Mouse (Mus musculus): ENCODE results near the gene Cdc20b. TPM values are rescaled to one million over a fixed set of nuclear protein-coding genes. Genes with fewer than 3 reads are reported as not detected.

The Cdc20b gene
- polyA plus RNA-seq, 1 experiment = not detected

DNA sequence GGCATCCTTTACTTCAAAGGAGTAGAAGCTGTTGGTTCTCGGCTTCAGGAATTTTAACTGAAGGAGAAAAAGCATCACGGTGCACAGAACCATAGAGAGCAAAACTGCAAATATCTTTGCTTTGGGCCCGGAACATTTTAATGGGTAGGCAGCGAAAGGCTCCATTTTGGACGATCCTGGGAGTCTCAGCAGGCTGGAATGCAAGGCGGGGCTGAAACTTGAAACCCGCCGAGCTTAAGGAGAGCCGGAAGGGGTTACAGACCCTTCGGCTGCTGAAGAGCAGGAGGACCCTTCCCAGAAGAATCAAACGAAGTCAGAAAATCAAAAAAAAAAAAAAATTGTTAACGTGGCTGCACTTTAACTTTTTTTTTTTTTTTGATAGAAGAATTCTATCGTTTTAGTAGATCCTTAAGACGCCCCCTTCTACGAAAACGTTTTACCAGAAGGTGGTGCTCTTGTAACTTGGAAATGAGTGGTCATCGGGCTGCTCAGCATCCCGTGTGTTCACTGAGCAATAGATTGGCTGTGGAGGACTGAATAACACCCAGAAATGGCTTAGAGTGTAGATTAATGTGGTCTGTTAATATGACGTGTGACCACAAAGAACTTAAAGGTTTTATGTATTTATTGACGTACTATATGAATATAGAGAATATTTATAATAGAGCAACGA is 11.4 kb downstream of the Cdc20b start, which contains the start of gene Gpx8:
Gene Gpx8, minus strand, starts transcription at position 200 of the 673 bp plus-strand sequence.
- Histone ChIP-seq H3K27me3 (replicated peaks) (peaks cover 15% of the 10 kb centered on the region), H3K9me3 (no peaks in the 10 kb centered on the region), H3K36me3 (replicated peaks; ENCODE audit: low read length) (no peaks in the 10 kb centered on the region), H3K4me1 (peaks cover 23% of the 10 kb centered on the region), H3K4me3 (replicated peaks) (peak within 1 kb of the TSS; percentile 87)
- TF ChIP-seq FLI1 (IDR thresholded peaks at IDR 0.05; ENCODE audit: low read length) = no peak

DNA sequence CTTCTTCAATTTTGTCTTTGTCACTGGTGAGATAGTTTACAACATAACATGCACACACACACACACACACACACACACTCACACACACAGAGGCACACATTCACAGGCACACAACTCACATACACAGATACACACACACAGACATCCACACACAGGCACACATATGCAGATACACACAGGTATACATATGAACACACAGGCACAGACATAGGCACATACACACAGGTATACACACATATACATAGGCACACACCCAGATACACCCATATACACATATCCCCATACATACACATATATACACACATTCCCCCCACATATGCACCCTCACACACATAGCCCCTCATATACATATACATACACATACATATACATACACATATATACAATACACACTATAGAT is 12.1 kb downstream of the Cdc20b start:
- TF ChIP-seq GATA1 (IDR thresholded peaks at IDR 0.05; ENCODE audit: borderline replicate concordance, low read length) = no peak
- no peak for TF ChIP-seq FLI1 (IDR thresholded peaks at IDR 0.05; ENCODE audit: low read length)
- Histone ChIP-seq H3K27me3 (replicated peaks) (peaks cover 10% of the 10 kb centered on the region), H3K36me3 (replicated peaks; ENCODE audit: low read length) (no peaks in the 10 kb centered on the region), H3K9me3 (no peaks in the 10 kb centered on the region), H3K4me3 (replicated peaks) (no peak overlapping the region), H3K4me1 (peaks cover 23% of the 10 kb centered on the region)

DNA sequence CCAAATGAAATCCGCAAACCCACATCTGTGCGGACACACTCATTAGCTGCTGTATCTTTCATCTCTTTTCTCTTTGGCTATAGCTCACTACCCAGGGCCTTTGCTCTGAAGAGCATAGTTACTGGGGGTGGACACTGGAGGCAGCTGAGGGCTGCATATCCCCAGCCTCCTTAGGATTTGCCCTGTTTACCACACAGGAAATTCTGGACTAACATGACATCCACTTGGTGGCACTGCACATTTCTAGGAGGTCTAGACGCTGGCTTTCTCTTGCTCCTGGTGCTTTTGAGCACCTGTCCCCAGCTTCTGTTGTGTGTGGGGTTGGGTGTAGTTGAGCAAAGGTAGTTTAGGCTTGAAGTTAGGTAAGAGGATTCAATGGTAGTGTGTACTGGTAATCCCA is 12.7 kb downstream of the Cdc20b start:
- no peak for TF ChIP-seq FLI1 (IDR thresholded peaks at IDR 0.05; ENCODE audit: low read length)
- no peak for TF ChIP-seq GATA1 (IDR thresholded peaks at IDR 0.05; ENCODE audit: borderline replicate concordance, low read length)
- Histone ChIP-seq H3K9me3 (no peaks in the 10 kb centered on the region), H3K4me3 (replicated peaks) (no peak overlapping the region), H3K4me1 (peaks cover 23% of the 10 kb centered on the region), H3K36me3 (replicated peaks; ENCODE audit: low read length) (no peaks in the 10 kb centered on the region), H3K27me3 (replicated peaks) (peaks cover 10% of the 10 kb centered on the region)

DNA sequence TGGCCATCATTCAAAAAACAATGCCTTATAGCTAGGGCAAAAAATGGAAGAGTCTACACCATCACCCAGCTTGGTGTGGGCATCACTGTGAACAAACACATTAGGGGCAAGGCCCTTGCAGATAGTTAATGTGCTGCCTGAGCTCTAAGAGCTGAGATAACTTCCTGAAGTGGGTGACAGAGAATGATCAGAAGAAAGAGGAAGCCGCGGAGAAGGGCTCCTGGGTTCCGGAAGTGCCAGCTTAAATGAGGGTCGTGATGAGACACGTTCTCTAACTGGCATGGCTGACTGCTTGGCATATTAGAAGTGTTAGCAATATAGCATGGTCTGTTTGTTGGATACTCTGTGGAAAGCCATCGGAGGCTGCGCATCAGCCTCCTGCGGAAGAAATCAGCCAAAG is 19.3 kb downstream of the Cdc20b start:
- Histone ChIP-seq H3K4me1 (no peaks in the 10 kb centered on the region; the same call in 1 of the 2 replicates), H3K27me3 (replicated peaks) (peaks cover 10% of the 10 kb centered on the region), H3K36me3 (replicated peaks; ENCODE audit: low read length) (no peaks in the 10 kb centered on the region), H3K4me3 (replicated peaks) (no peak overlapping the region), H3K9me3 (peaks cover 3% of the 10 kb centered on the region; the same call in 1 of the 2 replicates)
- TF ChIP-seq GATA1 (IDR thresholded peaks at IDR 0.05; ENCODE audit: borderline replicate concordance, low read length) (no peak), FLI1 (IDR thresholded peaks at IDR 0.05; ENCODE audit: low read length) (no peak)

- Histone ChIP-seq H3K9me3 (peaks cover 3% of the 10 kb centered on the region; the same call in 1 of the 2 replicates), H3K4me3 (replicated peaks) (no peak overlapping the region), H3K36me3 (replicated peaks; ENCODE audit: low read length) (no peaks in the 10 kb centered on the region), H3K27me3 (replicated peaks) (peaks cover 8% of the 10 kb centered on the region), H3K4me1 (no peaks in the 10 kb centered on the region; the same call in 1 of the 2 replicates)
- TF ChIP-seq FLI1 (IDR thresholded peaks at IDR 0.05; ENCODE audit: low read length) (no peak), GATA1 (IDR thresholded peaks at IDR 0.05; ENCODE audit: borderline replicate concordance, low read length) (no peak)
Observed at GRCm38 (mm10) chr13:113055826-113056225, 20.9 kb downstream of the Cdc20b start.

- no peaks in the 10 kb centered on the region for H3K27me3 ChIP-seq (replicated peaks)
- no peaks in the 10 kb centered on the region for H3K4me1 ChIP-seq
- peaks cover 3% of the 10 kb centered on the region; the same call in 1 of the 2 replicates for H3K9me3 ChIP-seq
- TF ChIP-seq FLI1 (IDR thresholded peaks at IDR 0.05; ENCODE audit: low read length) = no peak
- TF ChIP-seq GATA1 (IDR thresholded peaks at IDR 0.05; ENCODE audit: borderline replicate concordance, low read length) = no peak
- no peaks in the 10 kb centered on the region for H3K36me3 ChIP-seq (replicated peaks; ENCODE audit: low read length)
- H3K4me3 ChIP-seq (replicated peaks) = no peak overlapping the region
Observed at GRCm38 (mm10) chr13:113061746-113062145, 26.8 kb downstream of the Cdc20b start.

DNA sequence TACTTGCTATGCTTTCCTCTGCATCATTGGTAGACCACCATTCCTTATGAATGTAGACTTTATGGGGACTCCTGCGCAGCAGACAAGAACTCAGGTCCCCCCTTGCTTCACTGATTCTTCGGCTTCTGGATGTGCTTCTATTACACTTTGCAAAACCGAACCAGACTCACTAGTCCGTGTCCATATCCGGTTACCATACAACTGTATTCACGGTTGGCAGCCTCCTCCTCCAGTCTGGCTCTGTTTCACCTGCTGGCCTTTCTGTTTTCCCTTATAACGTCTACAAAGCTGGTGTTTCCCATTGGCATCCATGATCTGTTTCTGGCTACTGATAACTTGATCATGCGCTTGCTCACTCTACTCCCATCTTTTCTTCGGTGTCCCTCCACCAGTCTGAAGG is 29.6 kb downstream of the Cdc20b start:
- Histone ChIP-seq H3K4me3 (replicated peaks) (no peak overlapping the region), H3K9me3 (no peaks in the 10 kb centered on the region), H3K36me3 (replicated peaks; ENCODE audit: low read length) (no peaks in the 10 kb centered on the region), H3K27me3 (replicated peaks) (no peaks in the 10 kb centered on the region), H3K4me1 (no peaks in the 10 kb centered on the region)
- no peak for TF ChIP-seq GATA1 (IDR thresholded peaks at IDR 0.05; ENCODE audit: borderline replicate concordance, low read length)
- TF ChIP-seq FLI1 (IDR thresholded peaks at IDR 0.05; ENCODE audit: low read length) = no peak

GRCm38 (mm10) chr13:113079021-113079420 is 44.1 kb downstream of the Cdc20b start:
- no peak overlapping the region for H3K4me3 ChIP-seq (replicated peaks)
- peaks cover 5% of the 10 kb centered on the region for H3K27me3 ChIP-seq (replicated peaks)
- no peaks in the 10 kb centered on the region for H3K36me3 ChIP-seq (replicated peaks; ENCODE audit: low read length)
- no peaks in the 10 kb centered on the region for H3K9me3 ChIP-seq
- H3K4me1 ChIP-seq = no peaks in the 10 kb centered on the region
- TF ChIP-seq GATA1 (IDR thresholded peaks at IDR 0.05; ENCODE audit: borderline replicate concordance, low read length) (no peak), FLI1 (IDR thresholded peaks at IDR 0.05; ENCODE audit: low read length) (no peak)

- TF ChIP-seq FLI1 (IDR thresholded peaks at IDR 0.05; ENCODE audit: low read length) (no peak), GATA1 (IDR thresholded peaks at IDR 0.05; ENCODE audit: borderline replicate concordance, low read length) (no peak)
- Histone ChIP-seq H3K27me3 (replicated peaks) (peaks cover 5% of the 10 kb centered on the region), H3K9me3 (no peaks in the 10 kb centered on the region), H3K36me3 (replicated peaks; ENCODE audit: low read length) (no peaks in the 10 kb centered on the region), H3K4me1 (no peaks in the 10 kb centered on the region), H3K4me3 (replicated peaks) (no peak overlapping the region)
Observed at GRCm38 (mm10) chr13:113082101-113082500, 47.2 kb downstream of the Cdc20b start.

DNA sequence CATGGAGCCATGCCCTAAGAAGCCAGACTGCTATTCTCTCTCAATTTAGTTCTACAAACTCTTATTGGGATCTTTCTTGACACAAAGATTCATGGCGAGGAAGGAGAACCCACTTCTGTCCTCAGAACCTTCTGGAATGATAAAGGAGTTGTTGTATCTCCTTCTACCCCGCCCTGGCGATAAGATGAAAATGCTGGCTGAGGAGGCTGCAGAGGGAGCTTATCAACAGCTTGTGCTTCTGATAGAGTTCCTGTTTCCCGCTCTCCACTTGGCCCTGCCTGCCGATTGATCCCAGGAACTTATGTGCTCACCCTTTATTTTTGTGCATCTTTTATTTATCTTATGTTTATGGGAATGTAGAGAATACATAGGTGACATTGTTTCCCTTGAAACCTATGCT is 49.8 kb downstream of the Cdc20b start:
- no peaks in the 10 kb centered on the region for H3K9me3 ChIP-seq
- no peak overlapping the region for H3K4me3 ChIP-seq (replicated peaks)
- no peaks in the 10 kb centered on the region for H3K4me1 ChIP-seq
- peaks cover 3% of the 10 kb centered on the region for H3K27me3 ChIP-seq (replicated peaks)
- no peaks in the 10 kb centered on the region for H3K36me3 ChIP-seq (replicated peaks; ENCODE audit: low read length)
- TF ChIP-seq GATA1 (IDR thresholded peaks at IDR 0.05; ENCODE audit: borderline replicate concordance, low read length) = no peak
- TF ChIP-seq FLI1 (IDR thresholded peaks at IDR 0.05; ENCODE audit: low read length) = no peak
